Mouse (Mus musculus): ENCODE results near the gene Kif9. TPM values are rescaled to one million over a fixed set of nuclear protein-coding genes. Genes with fewer than 3 reads are reported as not detected.
A peak's percentile ranks its signal among the peaks of the same experiment; 100 is the strongest.

Gene Kif9
- polyA plus RNA-seq, 1 experiment from 2014 or later: 3.1 TPM

DNA sequence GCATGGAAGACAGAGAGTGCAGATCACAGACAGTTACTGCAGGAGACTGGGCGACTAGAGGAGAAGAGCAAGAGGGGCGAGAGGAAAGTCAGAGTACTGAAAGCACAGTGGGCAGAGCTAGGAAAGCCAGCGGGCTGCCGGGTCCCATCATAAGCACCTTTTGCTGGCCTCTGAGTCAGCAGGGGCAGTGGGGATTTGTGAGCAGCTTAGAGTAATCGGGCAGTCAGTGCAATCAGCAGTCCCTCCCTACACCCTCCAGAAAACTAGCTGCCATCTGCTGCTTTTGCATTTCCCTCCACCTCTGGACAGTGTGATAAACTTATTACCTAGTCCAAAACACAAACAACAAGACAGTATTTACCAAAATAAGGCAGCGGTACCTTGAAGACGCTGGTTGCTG, 14.4 kb upstream of the Kif9 start:
- DNase-seq (ENCODE audit: low spot score): no peak
- H3K36me3 ChIP-seq: peaks cover 6% of the 10 kb centered on the region; the same call in 1 of the 2 replicates
- no peak overlapping the region for H3K27ac ChIP-seq
- H3K9me3 ChIP-seq: no peaks in the 10 kb centered on the region
- WGBS: 83% methylated on average over 7 of the region's 7 CpGs
- H3K27me3 ChIP-seq (ENCODE audit: insufficient read depth, poor library complexity, severe bottlenecking): no peaks in the 10 kb centered on the region
- no peak overlapping the region for H3K4me3 ChIP-seq
- no peaks in the 10 kb centered on the region for H3K4me1 ChIP-seq (replicated peaks)

DNA sequence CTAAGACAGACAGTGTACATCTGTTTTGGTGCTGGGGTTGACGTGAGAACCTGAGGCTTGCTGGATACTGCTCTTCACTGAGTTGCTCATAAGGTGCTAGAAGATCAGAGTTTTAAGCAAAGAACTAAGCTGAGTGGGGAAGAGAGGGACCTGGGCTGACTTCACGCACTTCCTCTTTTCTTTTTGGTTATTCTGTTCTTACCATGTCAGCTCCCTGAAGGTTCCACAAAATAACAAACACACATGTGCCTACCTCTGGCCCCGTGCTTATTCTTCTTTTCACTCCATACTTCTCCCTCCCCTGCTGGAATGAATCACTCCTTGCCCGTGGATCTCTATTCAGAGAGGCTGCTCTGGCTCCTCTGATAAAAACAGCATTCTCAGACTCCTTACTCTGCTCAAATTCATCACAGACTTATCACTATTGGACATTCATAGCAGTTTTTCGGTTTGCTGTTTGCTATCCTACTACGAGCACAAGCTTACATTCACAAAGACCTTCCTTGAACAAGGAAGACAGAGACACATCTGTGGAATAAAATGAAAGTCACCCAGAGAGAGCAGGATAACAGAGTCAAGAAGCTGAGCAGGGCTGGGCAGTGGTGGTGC, 12.7 kb upstream of the Kif9 start:
- Histone ChIP-seq H3K27ac (no peak overlapping the region), H3K36me3 (peaks cover 6% of the 10 kb centered on the region; the same call in 1 of the 2 replicates), H3K4me3 (no peak overlapping the region), H3K27me3 (ENCODE audit: insufficient read depth, poor library complexity, severe bottlenecking) (no peaks in the 10 kb centered on the region), H3K9me3 (no peaks in the 10 kb centered on the region), H3K4me1 (replicated peaks) (no peaks in the 10 kb centered on the region)
- DNase-seq (ENCODE audit: low spot score): no peak
- WGBS: 95% methylated on average over 6 of the region's 6 CpGs

DNA sequence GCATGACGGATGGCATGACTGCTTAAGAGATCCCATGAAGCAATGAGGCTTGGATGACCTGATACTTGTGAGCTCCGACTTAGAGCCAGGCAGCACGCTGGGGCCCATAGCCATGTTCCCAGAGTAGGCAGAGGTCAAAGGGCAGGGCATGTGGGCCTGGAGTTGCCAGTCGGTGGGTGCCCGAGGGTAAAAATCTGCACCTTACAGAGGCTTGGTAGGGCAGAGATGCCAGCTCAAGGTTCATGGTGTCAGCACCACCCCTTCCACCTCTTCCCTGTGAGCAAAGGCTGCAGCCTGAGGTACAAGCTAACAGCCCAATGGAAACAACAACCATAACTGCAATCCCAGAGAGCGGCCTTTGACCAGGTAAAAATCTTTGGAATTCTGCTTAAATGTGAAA, 11.4 kb upstream of the Kif9 start:
- H3K9me3 ChIP-seq: no peaks in the 10 kb centered on the region
- H3K27me3 ChIP-seq (ENCODE audit: insufficient read depth, poor library complexity, severe bottlenecking): no peaks in the 10 kb centered on the region
- H3K27ac ChIP-seq: no peak overlapping the region
- no peaks in the 10 kb centered on the region for H3K4me1 ChIP-seq (replicated peaks)
- H3K36me3 ChIP-seq: peaks cover 6% of the 10 kb centered on the region; the same call in 1 of the 2 replicates
- DNase-seq (ENCODE audit: low spot score): no peak
- WGBS: 90% methylated on average over 6 of the region's 6 CpGs
- no peak overlapping the region for H3K4me3 ChIP-seq

DNA sequence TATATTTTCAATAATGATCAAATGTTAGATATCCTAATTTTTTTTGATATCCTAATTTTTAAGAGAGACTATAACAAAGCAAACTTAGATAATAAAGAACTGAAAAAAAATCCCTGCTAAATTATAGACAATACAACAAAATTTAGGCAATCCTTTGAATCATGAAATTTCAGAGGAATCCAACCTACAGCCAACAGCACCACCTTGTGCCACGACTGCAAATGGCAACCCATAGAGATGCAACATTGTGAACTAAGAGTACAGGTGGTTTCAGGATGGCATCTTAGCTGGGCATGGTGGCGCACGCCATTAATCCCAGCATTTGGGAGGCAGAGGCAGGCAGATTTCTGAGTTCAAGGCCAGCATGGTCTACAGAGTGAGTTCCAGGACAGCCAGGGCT, 10.6 kb upstream of the Kif9 start:
- DNase-seq (ENCODE audit: low spot score): no peak
- Histone ChIP-seq H3K36me3 (peaks cover 6% of the 10 kb centered on the region; the same call in 1 of the 2 replicates), H3K9me3 (no peaks in the 10 kb centered on the region), H3K27ac (no peak overlapping the region), H3K4me1 (replicated peaks) (no peaks in the 10 kb centered on the region), H3K27me3 (ENCODE audit: insufficient read depth, poor library complexity, severe bottlenecking) (no peaks in the 10 kb centered on the region), H3K4me3 (no peak overlapping the region)
- WGBS: 82% methylated on average over 3 of the region's 3 CpGs

DNA sequence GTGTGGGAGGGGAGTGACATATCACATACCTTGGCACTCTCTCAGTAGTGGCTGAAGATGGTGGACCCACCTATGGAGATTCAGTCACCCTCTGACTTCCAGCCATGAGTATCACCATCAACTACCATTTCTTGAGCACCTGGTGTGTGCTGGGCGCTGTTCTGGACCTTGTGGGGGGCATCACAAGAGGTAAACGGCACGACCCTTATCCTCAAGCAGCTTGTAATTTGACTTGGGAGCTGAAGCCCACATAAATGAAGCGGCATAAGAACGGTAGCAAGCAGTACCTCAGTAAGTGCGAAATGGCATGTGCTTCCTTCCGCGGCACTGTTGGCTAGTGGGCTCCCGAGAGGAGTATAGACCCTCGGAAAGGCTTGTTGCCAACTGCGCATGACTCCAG, 1.2 kb downstream of the Kif9 start:
- WGBS: 53% methylated on average over 11 of the region's 11 CpGs
- peaks cover 21% of the 10 kb centered on the region for H3K4me1 ChIP-seq (replicated peaks)
- H3K36me3 ChIP-seq: no peaks in the 10 kb centered on the region
- no peak overlapping the region for H3K27ac ChIP-seq
- H3K9me3 ChIP-seq: no peaks in the 10 kb centered on the region
- no peak for DNase-seq (ENCODE audit: low spot score)
- H3K27me3 ChIP-seq (ENCODE audit: insufficient read depth, poor library complexity, severe bottlenecking): peaks cover 17% of the 10 kb centered on the region
- 0 out of 2 replicates have a peak overlapping the region, but pooled peaks have one; percentile 86 for H3K4me3 ChIP-seq

DNA sequence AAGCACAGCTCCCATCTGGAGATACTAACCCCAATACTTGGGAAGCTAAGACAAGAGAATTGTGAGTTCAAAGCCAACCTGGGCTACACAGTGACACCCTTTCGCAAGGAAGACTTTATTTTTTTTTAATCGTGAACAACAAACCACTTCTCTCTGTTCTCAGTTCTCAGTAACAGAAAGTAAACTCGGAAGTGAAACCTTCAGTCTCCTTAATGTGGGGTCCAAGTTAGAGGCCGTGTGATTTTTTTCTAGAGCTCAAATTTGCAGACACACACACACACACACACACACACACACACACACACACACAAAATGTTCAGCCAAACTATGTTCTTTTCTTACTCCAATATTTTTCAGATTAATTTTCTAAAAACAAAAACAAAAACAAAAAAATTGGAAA, 1.9 kb downstream of the Kif9 start:
- no peak for DNase-seq (ENCODE audit: low spot score)
- no peaks in the 10 kb centered on the region for H3K36me3 ChIP-seq
- WGBS: 79% methylated on average over 4 of the region's 4 CpGs

DNA sequence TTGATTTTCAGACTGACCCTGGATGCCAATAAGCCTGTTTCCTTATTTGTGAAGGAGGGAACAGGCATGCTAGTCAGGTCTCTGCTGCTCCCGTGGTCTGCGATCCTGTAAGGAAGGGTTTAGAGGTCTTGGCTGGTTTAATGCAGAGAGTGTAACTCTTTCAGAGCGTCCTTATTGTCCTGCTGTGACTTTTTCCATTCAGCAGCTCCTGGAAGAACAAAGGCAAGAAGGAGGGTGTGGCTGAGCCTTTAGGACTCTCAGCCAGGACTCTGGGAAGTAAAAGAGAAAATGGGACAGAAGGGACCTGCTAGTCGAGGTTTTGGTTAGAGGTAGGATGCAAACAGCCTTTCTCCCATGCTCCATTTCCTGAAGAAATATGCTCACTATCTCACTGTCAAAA, 12.1 kb downstream of the Kif9 start:
- peaks cover 7% of the 10 kb centered on the region for H3K9me3 ChIP-seq
- H3K4me1 ChIP-seq (replicated peaks): peaks cover 5% of the 10 kb centered on the region; the same call in 1 of the 2 replicates
- no peak overlapping the region for H3K27ac ChIP-seq
- no peaks in the 10 kb centered on the region for H3K27me3 ChIP-seq (ENCODE audit: insufficient read depth, poor library complexity, severe bottlenecking)
- 31% methylated on average over 4 of the region's 4 CpGs for WGBS
- no peaks in the 10 kb centered on the region for H3K36me3 ChIP-seq
- H3K4me3 ChIP-seq: no peak overlapping the region
- DNase-seq (ENCODE audit: low spot score): no peak

More for the DNA sequence above, 1.9 kb downstream of the Kif9 start:
- Histone ChIP-seq H3K4me3 (no peak overlapping the region), H3K4me1 (replicated peaks) (peaks cover 21% of the 10 kb centered on the region), H3K27me3 (ENCODE audit: insufficient read depth, poor library complexity, severe bottlenecking) (peaks cover 17% of the 10 kb centered on the region), H3K27ac (no peak overlapping the region), H3K9me3 (no peaks in the 10 kb centered on the region)

DNA sequence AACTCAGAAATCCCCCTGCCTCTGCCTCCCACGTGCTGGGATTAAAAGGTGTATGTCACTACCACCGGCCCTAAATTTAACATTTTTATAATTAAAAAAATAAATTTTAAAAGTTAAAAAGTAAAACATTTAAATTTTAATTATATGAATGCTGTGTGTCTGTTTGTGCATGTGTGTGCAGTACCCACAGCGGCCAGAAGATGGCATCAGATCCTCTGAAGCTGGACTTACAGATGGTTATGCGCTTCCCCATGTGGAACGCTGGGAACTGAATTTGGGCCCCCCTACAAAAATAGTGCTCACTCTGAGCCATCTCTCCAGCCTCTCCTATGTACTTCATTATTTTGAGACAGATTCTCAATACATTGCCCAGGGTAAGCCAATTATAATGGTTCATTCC, 14.2 kb downstream of the Kif9 start:
- no peaks in the 10 kb centered on the region for H3K27me3 ChIP-seq (ENCODE audit: insufficient read depth, poor library complexity, severe bottlenecking)
- DNase-seq (ENCODE audit: low spot score): peak; percentile 11
- 63% methylated on average over 5 of the region's 5 CpGs for WGBS
- H3K4me3 ChIP-seq: no peak overlapping the region
- H3K4me1 ChIP-seq (replicated peaks): peaks cover 5% of the 10 kb centered on the region; the same call in 1 of the 2 replicates
- H3K27ac ChIP-seq: no peak overlapping the region
- H3K9me3 ChIP-seq: peaks cover 7% of the 10 kb centered on the region
- H3K36me3 ChIP-seq: no peaks in the 10 kb centered on the region

DNA sequence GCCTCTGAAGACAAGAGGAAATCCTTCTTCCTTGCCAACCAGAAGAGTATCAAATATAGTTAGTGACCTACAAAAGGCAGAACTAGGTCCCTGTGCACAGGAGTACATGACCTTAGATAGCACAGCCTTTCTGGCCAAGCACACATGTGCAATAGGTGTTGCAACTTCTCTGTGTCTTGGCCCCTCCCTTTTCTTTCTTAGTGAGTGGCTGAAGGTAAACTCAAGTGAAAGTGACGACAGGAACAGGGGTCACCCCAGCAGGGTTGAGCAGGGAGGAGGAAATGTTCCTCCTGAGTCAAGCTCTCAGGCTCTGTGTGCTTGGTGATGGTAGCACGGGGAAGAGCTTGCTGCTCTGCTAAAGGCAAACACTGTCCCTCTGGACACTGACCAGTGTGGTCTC, 49.0 kb downstream of the Kif9 start:
- Histone ChIP-seq H3K27me3 (ENCODE audit: insufficient read depth, poor library complexity, severe bottlenecking) (no peaks in the 10 kb centered on the region), H3K27ac (no peak overlapping the region), H3K4me1 (replicated peaks) (0 out of 2 replicates have a peak, but pooled peaks cover 2% of the 10 kb centered on the region), H3K4me3 (no peak overlapping the region), H3K9me3 (no peaks in the 10 kb centered on the region), H3K36me3 (no peaks in the 10 kb centered on the region)
- DNase-seq (ENCODE audit: low spot score): no peak
- WGBS: 57% methylated on average over 2 of the region's 2 CpGs

DNA sequence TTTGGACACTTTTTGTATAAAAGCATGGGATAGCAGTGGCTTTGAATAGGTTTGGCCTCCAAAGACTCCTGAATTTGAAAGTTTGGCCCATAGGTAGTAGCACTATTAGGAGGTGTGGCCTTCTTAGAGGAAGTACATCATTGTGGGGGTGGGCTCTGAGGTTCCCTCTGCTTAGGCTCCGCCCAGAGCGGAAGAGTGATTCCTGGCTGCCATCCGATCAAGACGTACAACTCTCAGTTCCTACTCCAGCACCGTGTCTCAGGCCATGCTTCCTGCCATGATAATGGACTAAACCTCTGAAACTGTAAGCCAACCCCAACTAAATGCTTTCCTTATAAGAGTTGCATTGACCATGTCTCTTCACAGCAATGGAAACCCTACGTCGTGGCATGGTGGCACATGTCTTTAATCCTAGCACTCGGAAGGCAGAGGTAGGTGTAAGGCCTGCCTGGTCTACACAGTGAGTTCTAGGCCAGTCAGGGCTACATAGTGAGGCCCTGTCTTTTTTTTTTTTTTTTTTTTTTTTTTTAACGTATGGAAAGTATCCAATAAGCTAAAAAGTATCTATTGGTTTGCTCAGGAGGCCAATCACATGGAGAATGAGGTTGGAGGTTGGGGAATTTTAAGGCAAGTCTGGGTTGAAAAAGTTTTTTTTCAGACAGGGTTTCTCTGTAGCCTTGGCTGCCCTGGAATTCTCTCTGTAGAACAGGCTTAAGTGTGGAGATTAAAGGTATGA, 52.4 kb downstream of the Kif9 start:
- no peaks in the 10 kb centered on the region for H3K36me3 ChIP-seq
- H3K4me1 ChIP-seq (replicated peaks): peaks cover 16% of the 10 kb centered on the region
- H3K27me3 ChIP-seq (ENCODE audit: insufficient read depth, poor library complexity, severe bottlenecking): no peaks in the 10 kb centered on the region
- H3K27ac ChIP-seq: no peak overlapping the region
- peak overlapping the region; percentile 37 for H3K4me3 ChIP-seq
- WGBS: 38% methylated on average over 9 of the region's 9 CpGs
- H3K9me3 ChIP-seq: no peaks in the 10 kb centered on the region
- peak; percentile 8 for DNase-seq (ENCODE audit: low spot score)

DNA sequence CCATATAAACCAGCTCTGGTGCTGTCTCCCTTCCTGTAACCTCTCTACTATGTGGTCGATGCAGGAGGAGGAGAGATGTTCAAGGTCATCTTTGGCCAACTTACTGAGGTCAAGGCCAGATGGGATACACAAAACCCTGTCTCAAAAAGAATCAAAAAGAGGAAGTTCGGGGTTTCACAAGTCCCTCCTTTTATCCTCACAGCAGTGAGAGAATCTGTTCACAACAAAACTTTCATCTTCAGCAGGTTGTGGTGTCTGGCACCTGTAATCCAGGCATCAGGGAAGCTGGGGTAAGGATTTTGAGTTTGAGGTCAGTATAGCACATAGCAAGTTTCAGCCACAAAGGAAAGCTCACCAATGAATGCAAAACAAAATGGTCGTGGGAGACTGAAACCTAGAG, 53.9 kb downstream of the Kif9 start:
- Histone ChIP-seq H3K4me3 (0 out of 2 replicates have a peak overlapping the region, but pooled peaks have one; percentile 99), H3K27ac (no peak overlapping the region), H3K9me3 (no peaks in the 10 kb centered on the region), H3K4me1 (replicated peaks) (peaks cover 29% of the 10 kb centered on the region), H3K36me3 (peaks cover 5% of the 10 kb centered on the region; the same call in 1 of the 2 replicates), H3K27me3 (ENCODE audit: insufficient read depth, poor library complexity, severe bottlenecking) (no peaks in the 10 kb centered on the region)
- DNase-seq (ENCODE audit: low spot score): no peak
- 71% methylated on average over 3 of the region's 3 CpGs for WGBS

DNA sequence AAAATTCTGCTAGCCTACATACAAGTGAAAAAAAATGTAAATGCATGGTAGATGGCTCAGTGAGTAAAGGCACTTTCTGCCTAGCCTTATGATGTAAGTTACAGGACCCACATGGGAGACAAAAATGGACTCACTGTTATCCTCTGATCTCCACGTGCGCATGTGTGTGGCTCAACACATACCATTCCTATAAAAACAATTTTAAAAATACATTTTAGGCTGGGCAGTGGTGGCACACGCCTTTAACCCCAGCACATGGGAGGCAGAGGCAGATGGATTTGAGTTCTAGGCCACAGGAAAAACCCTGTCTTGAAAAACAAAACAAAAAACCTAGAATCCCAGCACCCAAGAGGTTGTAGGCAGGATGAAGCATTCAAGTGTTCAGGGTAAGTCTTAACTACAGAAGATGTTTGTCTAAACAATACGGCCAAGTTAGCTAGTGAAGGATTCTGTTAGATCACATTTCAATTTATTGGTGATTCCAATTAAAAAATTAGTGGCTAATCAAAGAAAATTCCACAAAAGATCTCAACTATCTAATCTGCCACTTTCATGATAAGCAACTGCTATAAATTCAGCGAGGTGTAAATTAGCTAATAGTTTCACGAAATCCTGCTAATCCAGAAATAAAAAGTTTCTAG, 54.5 kb downstream of the Kif9 start:
- Histone ChIP-seq H3K9me3 (no peaks in the 10 kb centered on the region), H3K4me3 (peak overlapping the region; percentile 99), H3K36me3 (peaks cover 11% of the 10 kb centered on the region), H3K27ac (peak overlapping the region; percentile 100), H3K27me3 (ENCODE audit: insufficient read depth, poor library complexity, severe bottlenecking) (no peaks in the 10 kb centered on the region), H3K4me1 (replicated peaks) (peaks cover 29% of the 10 kb centered on the region)
- peak; percentile 11 for DNase-seq (ENCODE audit: low spot score)
- 30% methylated on average over 6 of the region's 6 CpGs for WGBS
